Mouse (Mus musculus) mammary gland, adult 2 months (tissue): Measurements from ENCODE around the gene Jmy. TPM values are rescaled to one million over a fixed set of nuclear protein-coding genes. Genes with fewer than 3 reads are reported as not detected.

Experiments used
- polyA plus RNA-seq: library from polyadenylated mRNA; depleted of rRNA; stranded (reverse); fragments of >200 nt; gene quantifications from 2 replicates; pipeline ENCODE4 v1.2.3, GENCODE M21; 2012; ENCODE audit warnings: low replicate concordance; rRNA removed

Jmy gene
- polyA plus RNA-seq, result 5.3 and 11.5 TPM in 2 replicates

DNA sequence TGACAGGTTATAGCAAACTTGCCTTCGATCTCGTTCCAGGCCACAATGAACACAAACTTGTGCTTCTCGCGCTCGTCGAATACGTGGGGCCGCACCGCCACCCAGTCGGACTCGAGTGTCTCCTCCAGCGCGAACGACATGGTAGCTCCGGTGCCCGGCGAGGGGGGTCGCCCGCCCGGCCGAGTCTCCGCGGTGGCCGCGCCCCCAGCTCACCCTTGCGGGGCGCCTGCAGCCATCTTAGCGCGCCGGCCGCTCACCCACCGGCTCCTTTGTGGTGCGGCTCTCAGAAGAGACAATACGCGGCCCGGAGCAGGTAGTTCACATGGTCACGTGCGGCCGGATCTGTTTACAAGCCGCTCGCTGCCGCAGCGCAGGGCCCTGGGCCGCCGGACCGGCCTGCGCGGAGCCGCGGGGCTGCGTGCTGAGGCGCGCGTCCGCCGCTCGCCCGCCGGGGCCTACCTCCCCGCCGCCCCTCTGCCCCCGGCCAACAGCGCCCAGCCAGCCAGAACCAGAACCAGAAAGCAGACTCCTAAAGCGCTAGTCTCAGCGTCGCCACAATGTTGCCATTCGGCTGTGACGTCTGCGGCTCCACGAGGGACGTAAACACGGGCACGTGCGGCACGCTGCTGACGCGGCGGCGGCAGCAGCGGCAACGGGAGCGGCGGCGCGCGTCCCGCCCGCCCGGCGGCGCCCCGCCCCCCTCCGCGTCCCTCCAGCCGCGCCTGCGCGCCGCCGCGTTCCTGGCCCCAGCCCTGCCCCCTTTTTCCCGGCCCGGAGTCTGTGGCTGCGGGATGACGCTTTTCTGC is at the start of gene Jmy:
Gene Jmy (minus strand): TSS at position 642 of the 806 bp plus-strand sequence.

Other genes starting within 250 kb of the Jmy start
- gene Homer1, start 200.2 kb downstream of the Jmy start, polyA plus RNA-seq, result 3.3 TPM in 2 replicates
- gene Bhmt, start 138.2 kb upstream of the Jmy start, polyA plus RNA-seq, result 3.3 TPM in 1 of 2 replicates, not detected in the other
- 0.33 TPM in 1 of 2 replicates, not detected in the other for gene Bhmt2, start 174.5 kb upstream of the Jmy start, polyA plus RNA-seq
- 0.42 TPM in 1 of 2 replicates, not detected in the other for gene Dmgdh, start 174.6 kb upstream of the Jmy start, polyA plus RNA-seq